Mouse (Mus musculus) inflammation-experienced regulatory T-cells, adult 6 months (primary cell): Measurements from ENCODE around the gene March1. TPM values are rescaled to one million over a fixed set of nuclear protein-coding genes. Genes with fewer than 3 reads are reported as not detected.

Experiments
- ATAC-seq: one replicate; pipeline ENCODE4 v1.8.0; 2017
- polyA plus RNA-seq, 3 experiments: library from polyadenylated mRNA; unstranded; fragments of 100-300 nt; shearing (Covaris generic); gene quantifications; one replicate each; pipeline ENCODE4 v1.2.1; 2017

The March1 gene
- polyA plus RNA-seq, 3 experiments from 2014 or later: 0.46 to 0.88 (median 0.69) TPM

- no peak for ATAC-seq
These were observed 405.1 kb downstream of the March1 start for GRCm38 (mm10) chr8:66022815-66023214.

DNA sequence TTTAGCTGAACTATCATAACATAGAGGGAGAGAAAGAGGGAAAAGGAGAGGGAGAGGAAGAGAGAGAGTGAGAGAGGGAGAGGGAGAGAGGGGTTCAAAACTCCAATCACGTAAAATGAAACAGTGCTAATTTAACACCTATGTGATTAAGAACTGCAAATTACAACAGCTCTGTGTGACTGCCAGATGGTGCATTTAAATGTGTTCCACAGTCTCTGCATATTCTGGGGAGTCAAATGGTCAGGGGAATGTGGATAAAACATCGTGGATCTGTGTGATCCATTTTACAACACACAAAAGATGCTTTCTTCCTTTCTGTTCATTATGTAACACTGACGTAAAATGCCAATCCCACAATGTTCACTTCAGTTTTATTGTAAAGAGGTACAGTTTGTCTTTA is 416.0 kb downstream of the March1 start:
- ATAC-seq: no peak

DNA sequence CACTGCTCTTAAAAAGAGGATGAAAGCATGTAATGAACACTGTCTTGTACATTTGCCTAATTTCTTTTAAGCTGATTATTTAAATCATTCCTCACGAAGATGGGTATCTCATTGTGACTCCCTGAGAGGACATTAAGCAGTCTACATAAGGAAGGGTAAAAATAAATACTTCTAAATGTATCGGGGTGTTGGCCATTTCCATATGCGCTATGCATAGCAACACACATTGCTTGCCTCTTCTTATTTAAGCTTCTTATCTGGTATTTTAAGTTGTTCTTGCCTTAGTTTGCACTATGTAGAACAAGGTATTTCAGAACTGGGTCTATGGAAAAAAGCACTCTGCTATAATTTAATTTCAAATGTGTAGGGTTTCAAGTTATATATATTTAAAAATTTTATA is 416.7 kb downstream of the March1 start:
- ATAC-seq: no peak

DNA sequence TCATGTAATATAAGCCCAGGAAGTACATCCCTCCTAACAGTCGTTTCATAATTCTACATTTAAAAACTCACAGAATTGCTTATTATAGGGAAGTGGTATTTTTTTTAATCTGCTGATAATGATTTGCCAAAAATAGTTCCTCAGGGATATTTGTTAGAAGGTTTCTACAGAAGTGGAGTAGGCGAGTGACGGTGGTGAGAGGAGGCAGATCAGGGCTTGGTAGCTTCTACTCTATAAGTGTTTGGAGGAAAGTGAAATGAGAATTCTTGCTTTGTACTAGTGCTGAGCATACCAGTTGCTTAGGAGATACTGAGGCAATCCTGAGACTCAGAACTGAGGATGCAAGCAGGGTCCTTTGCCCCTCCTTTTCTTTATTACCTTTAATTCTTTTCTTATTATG is 476.5 kb downstream of the March1 start:
- no peak for ATAC-seq

GRCm38 (mm10) chr8:66098148-66098547 is 480.4 kb downstream of the March1 start:
- ATAC-seq: no peak

DNA sequence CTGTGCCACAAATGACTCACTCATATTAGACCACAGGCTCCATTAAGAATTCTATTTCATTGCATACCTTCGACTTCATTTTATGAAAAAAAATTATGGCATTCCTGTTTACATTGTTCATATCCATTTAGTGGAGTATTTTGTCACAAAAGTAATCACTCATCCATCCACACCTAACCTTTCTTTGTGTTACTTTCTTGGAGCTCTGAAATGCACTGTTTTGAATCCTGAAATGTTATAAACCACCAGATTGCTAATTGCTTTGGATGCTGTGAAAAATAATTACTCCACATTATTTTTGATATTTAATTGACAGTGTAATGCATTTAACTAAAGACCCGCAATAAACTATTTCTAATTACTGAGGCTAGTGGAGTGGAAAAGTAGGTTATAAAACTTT is 501.6 kb downstream of the March1 start:
- ATAC-seq: no peak

GRCm38 (mm10) chr8:66159648-66160047 is 541.9 kb downstream of the March1 start:
- no peak for ATAC-seq

DNA sequence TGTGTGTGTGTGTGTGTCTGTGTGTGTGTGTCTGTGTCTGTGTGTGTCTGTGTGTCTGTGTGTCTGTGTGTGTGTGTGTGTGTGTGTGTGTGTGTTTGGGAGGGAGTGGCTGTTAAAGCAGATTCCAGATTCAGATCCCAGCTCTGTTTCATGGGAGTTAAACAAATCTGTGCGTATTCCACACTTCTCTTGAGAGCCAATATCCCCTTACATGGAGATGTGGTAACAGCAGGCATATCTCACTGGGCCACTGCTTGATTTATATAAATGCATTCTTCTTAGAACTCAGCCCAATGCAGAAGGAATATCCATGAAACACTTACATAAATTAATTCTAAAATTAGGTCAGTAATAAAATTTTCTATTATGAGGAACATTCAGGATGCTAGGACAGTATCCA is 549.1 kb downstream of the March1 start:
- no peak for ATAC-seq

GRCm38 (mm10) chr8:66167405-66168173 is 549.9 kb downstream of the March1 start:
- ATAC-seq: no peak

DNA sequence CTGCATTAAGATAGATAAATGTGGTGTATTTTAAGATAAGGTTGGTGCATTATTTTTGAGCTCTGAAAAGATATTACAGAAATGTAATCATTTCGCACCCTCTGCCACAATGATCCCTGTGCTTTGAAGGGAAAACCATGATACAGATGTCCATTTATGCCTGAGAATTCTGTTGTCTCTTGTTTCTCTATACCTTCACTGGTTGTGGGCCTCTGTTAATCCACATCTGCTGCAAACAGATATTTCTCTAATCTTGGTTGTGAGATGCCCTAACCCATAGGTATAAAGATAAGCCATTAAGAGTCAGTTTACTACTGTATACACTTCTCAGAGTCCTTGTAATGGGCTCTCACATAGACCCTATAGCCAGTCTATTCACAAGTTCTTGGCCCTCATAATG is 561.6 kb downstream of the March1 start:
- no peak for ATAC-seq

DNA sequence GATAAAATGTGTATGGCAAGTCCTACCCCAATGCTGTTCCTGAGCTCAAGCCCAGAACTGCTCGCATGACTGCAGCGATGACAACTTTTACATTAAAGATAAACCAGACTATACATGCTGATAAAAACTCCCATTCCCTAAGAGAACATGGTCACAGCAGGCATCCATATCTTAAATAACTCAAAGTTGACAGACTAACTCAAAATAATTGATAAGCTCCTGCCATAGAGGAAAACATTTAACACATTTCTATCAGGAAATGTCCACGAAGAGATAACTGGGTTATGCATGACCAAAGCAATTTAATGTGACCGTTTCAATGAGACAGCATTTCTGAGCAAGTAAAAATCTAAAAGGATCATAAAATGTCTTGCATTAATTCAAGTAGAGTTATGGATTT is 563.6 kb downstream of the March1 start:
- ATAC-seq: no peak

- ATAC-seq: no peak
These were observed 564.6 kb downstream of the March1 start for GRCm38 (mm10) chr8:66182257-66182656.

DNA sequence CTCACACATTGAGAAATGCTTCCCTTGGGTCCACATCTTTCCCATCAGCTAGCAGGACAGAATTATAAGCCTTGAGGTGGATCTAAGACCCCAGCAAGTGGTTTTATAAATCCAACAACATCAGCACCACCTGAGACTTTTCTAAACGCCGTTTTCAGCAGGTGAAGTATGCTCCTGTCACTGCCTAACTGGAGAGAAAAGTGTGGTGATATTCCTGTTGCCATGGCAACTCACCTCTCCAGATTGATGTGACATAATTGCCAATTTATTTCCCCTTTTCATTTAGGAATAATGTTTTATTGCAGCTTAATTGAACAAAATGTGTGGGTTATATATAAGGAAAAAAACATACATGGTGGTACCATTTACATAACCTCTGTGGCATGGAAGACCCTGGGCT is 565.8 kb downstream of the March1 start:
- no peak for ATAC-seq

DNA sequence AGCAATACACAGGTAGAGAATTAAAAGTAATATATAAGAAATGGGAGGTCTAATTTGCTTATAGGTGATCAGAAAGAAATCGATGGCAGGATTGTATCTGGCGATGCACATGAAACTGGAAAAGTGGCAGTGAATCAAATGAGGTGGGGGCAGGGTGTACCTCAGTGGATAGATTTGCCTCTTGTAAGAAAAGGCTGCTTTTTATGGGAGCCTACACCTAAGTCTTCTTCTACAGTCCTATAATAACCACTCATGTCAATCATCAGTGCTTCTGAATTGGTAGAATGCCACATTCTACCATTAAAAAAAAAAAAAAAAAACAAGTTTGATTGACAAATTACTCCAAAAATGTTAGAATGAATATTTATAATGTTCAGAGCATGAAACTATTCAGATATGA is 567.5 kb downstream of the March1 start:
- ATAC-seq: no peak

DNA sequence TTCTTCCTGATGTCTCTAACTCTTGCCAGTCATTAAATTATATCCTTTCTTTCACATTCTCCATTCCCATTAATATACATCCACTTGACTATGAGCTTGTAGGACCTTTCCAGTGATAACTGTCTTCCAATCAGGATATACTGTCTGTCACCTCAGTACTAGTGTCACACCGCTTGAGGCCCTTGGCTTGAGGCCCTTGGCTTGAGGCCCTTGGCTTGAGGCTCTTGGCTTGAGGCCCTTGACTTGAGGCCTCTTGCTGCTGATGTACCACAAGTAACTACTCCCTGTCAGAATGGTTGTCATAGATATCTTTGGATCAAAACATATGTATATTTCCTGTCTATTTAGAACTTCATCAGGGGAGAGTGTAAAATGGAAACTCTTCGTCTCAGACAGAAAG is 576.7 kb downstream of the March1 start:
- ATAC-seq: no peak

DNA sequence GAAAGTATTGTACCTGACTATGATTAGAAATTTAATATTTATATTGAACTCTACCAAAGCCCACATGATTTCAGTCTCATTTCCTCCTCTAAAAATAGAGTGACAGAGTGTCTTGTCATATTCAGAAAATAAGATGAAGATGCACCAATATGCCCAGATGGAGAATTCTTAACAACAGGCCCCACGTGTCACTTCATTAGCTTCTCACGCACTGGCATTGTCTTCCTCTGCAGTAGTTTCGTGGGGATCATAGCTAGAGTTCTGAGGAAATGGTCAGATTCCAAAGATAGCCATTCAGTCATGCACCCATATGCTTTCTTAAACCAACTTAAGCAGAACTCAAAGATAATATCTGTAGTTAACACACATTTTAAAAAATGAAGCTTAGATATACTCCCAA is 582.5 kb downstream of the March1 start:
- no peak for ATAC-seq

DNA sequence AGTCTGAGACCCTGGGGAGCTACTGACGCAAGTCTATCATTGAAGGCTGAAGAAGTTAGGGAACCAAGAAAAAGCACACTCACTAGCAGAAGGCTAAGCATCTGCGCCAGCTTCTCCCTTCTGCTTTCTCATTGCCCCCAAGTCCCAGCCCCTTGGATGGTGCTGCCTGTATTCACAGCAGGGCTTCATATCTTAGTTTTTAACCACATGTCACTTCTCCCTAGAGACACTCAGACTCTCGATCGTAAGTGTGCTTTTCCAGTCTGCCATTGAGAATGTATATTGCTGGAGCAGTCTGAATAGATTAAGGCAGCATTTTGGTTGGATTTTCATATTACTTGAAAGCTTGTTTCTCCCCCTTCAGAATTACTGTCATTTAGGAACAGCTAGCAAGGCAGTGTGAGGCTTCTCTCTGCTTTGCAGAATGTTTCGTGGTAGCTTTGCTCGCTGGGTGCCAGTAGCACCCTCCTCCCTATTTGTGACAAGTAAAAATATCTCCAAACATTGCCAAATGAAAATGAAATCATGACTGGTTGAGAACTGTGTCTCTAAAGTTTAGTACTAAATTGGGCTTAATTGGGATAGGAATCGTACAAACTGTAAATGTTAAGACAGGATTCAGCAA is 586.2 kb downstream of the March1 start:
- ATAC-seq: no peak

GRCm38 (mm10) chr8:66209553-66209952 is 591.9 kb downstream of the March1 start:
- no peak for ATAC-seq

DNA sequence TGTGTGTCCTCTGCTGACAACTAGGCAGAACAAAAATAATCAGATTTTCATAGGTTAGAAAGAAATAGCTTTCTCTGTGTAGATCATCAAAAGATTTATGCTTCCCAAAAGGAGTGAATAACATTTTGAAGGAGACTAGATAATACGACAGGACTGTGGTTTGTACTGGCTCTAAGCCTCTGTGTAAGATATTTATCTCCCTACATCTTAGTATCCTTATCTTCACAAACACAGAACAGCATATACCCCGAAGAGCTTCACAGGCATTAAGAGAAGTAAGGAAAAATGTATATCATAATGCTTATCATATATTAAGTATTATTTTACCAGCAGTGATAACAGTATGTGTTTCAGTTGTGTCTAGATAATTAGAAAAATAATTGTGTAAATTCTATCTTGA is 592.6 kb downstream of the March1 start:
- no peak for ATAC-seq

DNA sequence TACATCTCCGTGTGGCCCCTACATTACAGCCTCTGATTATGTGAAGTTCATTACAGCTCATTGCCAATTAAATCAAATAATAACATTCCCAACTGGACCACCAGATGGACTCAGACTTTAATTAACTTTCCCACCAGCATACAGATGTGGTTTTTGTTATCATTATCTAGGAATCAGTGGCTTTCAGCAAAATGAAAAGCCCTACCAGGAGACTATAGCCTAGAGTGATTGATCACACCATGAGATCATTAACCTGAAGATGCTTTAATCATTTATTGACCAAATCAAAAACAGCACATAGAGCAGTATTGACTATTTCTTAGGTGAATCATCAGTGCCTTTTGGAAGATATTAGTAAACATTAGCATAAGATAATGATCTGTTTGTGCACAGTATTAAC is 602.3 kb downstream of the March1 start:
- no peak for ATAC-seq

DNA sequence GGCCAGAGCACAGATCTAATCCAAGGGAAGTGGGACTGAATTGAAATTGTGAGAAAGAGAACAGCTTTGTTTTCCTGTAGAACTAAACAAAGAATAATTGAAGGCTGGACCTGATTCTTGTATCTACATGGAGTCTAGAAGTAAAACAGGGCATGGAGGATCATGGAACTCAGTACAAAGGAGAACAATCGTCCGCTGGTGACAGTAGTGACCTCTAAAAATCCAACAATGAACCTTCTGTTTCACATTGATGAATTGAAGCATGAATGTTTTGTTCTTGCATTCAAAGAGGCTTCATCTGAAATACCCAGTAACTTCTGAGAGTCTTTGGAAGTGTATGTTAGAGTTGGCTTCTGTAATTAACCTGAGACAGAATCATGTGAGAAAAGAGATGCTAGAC is 612.2 kb downstream of the March1 start:
- ATAC-seq: no peak

DNA sequence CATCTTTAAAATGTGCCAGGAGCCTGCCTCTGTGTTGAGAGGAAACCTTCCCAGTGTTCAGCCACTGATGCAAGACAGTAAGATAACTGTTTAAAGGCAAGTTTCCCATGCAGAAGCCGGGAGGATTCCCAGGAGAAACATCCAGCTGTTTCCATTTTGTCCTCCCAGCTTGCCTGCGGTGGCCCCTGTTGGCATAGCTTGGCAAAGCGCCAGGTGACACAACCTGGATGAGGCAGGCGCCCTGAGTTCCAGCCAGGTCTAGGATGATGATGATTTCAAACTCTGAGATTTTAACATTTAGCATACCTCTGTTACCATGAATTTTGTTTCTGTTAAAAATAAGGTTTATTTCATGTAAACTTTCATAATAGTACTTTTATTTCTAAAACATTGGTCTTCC is 651.8 kb downstream of the March1 start:
- ATAC-seq: no peak

DNA sequence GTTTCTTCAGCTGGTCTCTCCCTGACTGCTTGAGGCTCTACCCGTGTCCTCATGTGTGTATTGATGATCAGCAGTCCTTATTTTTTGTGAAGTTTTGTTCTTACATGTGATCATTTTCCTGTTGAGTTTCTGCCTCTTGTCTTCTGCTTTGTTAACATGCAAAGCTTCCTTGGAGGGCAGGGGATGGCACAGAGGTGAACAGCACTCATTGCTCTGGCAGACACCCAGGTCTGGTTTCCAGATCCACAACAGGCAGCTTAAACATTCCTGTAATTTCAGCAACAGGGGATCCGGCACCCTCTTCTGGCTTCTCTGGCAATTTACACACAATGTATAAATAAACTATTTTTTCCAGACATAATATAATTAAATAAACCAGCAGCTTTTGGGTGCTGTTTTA is 652.4 kb downstream of the March1 start:
- ATAC-seq: no peak

DNA sequence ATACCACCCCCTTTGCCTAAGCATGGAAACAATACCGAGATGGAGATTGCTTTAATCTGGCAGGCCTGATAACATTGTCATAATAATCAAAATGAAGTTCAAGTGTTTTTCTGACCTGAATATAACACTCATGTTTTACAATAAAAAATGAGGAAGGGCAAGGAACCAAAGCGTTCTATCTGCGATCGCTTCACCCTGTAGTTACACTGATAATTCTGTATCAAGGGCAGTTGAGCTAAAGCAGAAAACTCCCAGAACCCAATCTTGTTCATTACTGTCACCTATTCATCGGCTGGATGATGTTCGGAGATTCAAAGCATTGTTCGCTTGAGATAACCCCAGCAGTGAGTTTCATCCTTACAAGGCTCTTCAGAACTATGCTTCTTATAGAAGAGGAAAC is 700.1 kb downstream of the March1 start:
- ATAC-seq: no peak
